Mouse (Mus musculus) ES-Bruce4 (cell line): ENCODE data around the gene Rere.

Source experiments
- CTCF ChIP-seq: IDR thresholded peaks from one replicate; pipeline ENCODE4 v1.8.1; 2011; ENCODE audit warnings: low read depth, low read length
- EP300 ChIP-seq: IDR thresholded peaks from 2 replicates; pipeline ENCODE4 v1.6.1; 2011; ENCODE audit warnings: low read depth, low read length; ENCODE audit not compliant: insufficient read depth
- POLR2A ChIP-seq: IDR thresholded peaks from one replicate; pipeline ENCODE4 v1.8.1; 2011; ENCODE audit warnings: low read length; ENCODE audit not compliant: insufficient read depth

DNA sequence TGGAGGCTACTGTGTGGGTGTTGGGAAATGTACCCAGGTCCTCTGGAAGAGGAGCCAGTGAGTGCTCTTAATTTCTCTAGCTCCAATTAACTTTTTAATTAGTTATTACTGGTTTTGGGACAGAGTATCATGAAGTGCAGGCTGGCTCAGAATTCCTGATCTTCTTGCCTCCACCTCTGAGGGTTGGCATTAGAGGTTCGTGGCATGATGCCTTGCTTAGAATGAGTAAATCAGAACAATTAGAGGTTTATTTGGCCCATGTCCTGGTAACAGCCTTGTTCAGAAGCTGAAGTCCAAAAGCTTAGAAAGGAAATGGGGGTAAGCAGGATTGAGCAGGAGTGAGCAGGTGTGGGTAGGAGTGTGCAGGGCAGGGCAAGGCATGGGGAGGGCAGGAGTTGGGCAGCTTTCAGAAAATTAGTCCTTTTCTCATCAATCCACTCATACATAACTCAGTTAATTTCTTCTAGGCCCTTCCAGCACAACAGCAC is 94.0 kb downstream of the Rere start:
- TF ChIP-seq CTCF (no peak), POLR2A (no peak), EP300 (no peak)
